Mouse (Mus musculus) B cell, adult 2 months (primary cell): ENCODE results near the gene Fmnl2.
A peak's percentile ranks its signal among the peaks of the same experiment; 100 is the strongest.

Experiments
- DNase-seq, 2 experiments: peaks; one replicate each; pipeline ENCODE4 v3.0.0; 2022

Gene Fmnl2

GRCm38 (mm10) chr2:53047749-53048387 lies 190.2 kb downstream of the Fmnl2 start:
- DNase-seq, result no peak

- DNase-seq, result no peak
Observed at GRCm38 (mm10) chr2:53050376-53050775, 192.7 kb downstream of the Fmnl2 start.

GRCm38 (mm10) chr2:53051502-53051901 lies 193.8 kb downstream of the Fmnl2 start:
- no peak for DNase-seq

- DNase-seq, result no peak
Observed at GRCm38 (mm10) chr2:53053714-53054113, 196.1 kb downstream of the Fmnl2 start.

- no peak for DNase-seq
Observed at GRCm38 (mm10) chr2:53056556-53056955, 198.9 kb downstream of the Fmnl2 start.

- no peak for DNase-seq
Observed at GRCm38 (mm10) chr2:53057291-53057690, 199.6 kb downstream of the Fmnl2 start.

- DNase-seq, result no peak
Observed at GRCm38 (mm10) chr2:53061363-53062000, 203.8 kb downstream of the Fmnl2 start.

- no peak for DNase-seq
Observed at GRCm38 (mm10) chr2:53066973-53067372, 209.3 kb downstream of the Fmnl2 start.

GRCm38 (mm10) chr2:53070607-53071006 lies 212.9 kb downstream of the Fmnl2 start:
- DNase-seq, result no peak

GRCm38 (mm10) chr2:53079693-53080286 lies 222.1 kb downstream of the Fmnl2 start:
- no peak for DNase-seq

- no peak for DNase-seq
Observed at GRCm38 (mm10) chr2:53082045-53082444, 224.4 kb downstream of the Fmnl2 start.

- DNase-seq, result no peak
Observed at GRCm38 (mm10) chr2:53082501-53082900, 224.8 kb downstream of the Fmnl2 start.

- DNase-seq, result peak in 1 of 2 experiments; percentile 9
Observed at GRCm38 (mm10) chr2:53083241-53083640, 225.6 kb downstream of the Fmnl2 start.

GRCm38 (mm10) chr2:53085617-53086202 lies 228.1 kb downstream of the Fmnl2 start:
- peak; percentile 21 to 31 for DNase-seq

GRCm38 (mm10) chr2:53088744-53089143 lies 231.1 kb downstream of the Fmnl2 start:
- DNase-seq, result no peak

GRCm38 (mm10) chr2:53095031-53095430 lies 237.4 kb downstream of the Fmnl2 start:
- no peak for DNase-seq

GRCm38 (mm10) chr2:53095489-53095888 lies 237.8 kb downstream of the Fmnl2 start:
- DNase-seq, result no peak

GRCm38 (mm10) chr2:53100093-53100492 lies 242.4 kb downstream of the Fmnl2 start:
- DNase-seq, result no peak

- no peak for DNase-seq
Observed at GRCm38 (mm10) chr2:53101885-53102740, 244.5 kb downstream of the Fmnl2 start.

- DNase-seq, result no peak
Observed at GRCm38 (mm10) chr2:53102901-53103300, 245.2 kb downstream of the Fmnl2 start.

- DNase-seq, result no peak
Observed at GRCm38 (mm10) chr2:53105408-53105807, 247.7 kb downstream of the Fmnl2 start.

- DNase-seq, result no peak
Observed at GRCm38 (mm10) chr2:53106056-53106455, 248.4 kb downstream of the Fmnl2 start.

- no peak for DNase-seq
Observed at GRCm38 (mm10) chr2:53106472-53106871, 248.8 kb downstream of the Fmnl2 start.
